Comparison of ENCODE assay signal across 8 mouse cellular contexts in genomic region chr7:74011976-74012857, GRCm38 (mm10). TPM values are rescaled to one million over a fixed set of nuclear protein-coding genes. Genes with fewer than 3 reads are reported as not detected.
A peak's percentile ranks its signal among the peaks of the same experiment; 100 is the strongest.
DNase-seq lines count a peak whose midpoint lies in the region; ATAC-seq and TF ChIP-seq lines count a peak whose summit lies in the region.
"Had no signal": no experiment of that assay in that cellular context is flagged by ENCODE, and none has a peak within 500 bp of the region (broad histone marks: within the 10 kb centered on the region; RNA-seq: fewer than 3 reads in every experiment).

No protein-coding gene starts in this region.

- peak; percentile 30; the same call in 1 of the 2 replicates for ATAC-seq in lung, embryonic 14.5 days (ENCODE audit: insufficient read depth)
- ATAC-seq in embryonic facial prominence, embryonic 14.5 days (ENCODE audit: low read depth) = 0 out of 2 replicates have a peak, but pooled peaks have one; percentile 2
- peak; percentile 49 for ATAC-seq in hindbrain, embryonic 14.5 days (ENCODE audit: low FRiP score)
- ATAC-seq in midbrain, embryonic 13.5 days = peak; percentile 61

- no peaks in the 10 kb centered on the region for H3K36me3 ChIP-seq in lung, embryonic 14.5 days (ENCODE audit: insufficient read depth)
- H3K36me3 ChIP-seq in embryonic facial prominence, embryonic 14.5 days (ENCODE audit: control insufficient read depth, insufficient read depth, low read length) = no peaks in the 10 kb centered on the region
- no peaks in the 10 kb centered on the region for H3K36me3 ChIP-seq in hindbrain, embryonic 14.5 days (replicated peaks; ENCODE audit: control insufficient read depth, insufficient read depth)
- H3K36me3 ChIP-seq in midbrain, embryonic 13.5 days = no peaks in the 10 kb centered on the region

- no peaks in the 10 kb centered on the region for H3K9me3 ChIP-seq in lung, embryonic 14.5 days (ENCODE audit: low read depth, low read length)
- no peaks in the 10 kb centered on the region for H3K9me3 ChIP-seq in embryonic facial prominence, embryonic 14.5 days (ENCODE audit: control insufficient read depth, low read length)
- H3K9me3 ChIP-seq in hindbrain, embryonic 14.5 days (ENCODE audit: control insufficient read depth, low read length) = no peaks in the 10 kb centered on the region
- no peaks in the 10 kb centered on the region for H3K9me3 ChIP-seq in midbrain, embryonic 13.5 days

- no peak for TF ChIP-seq CTCF in lung, embryonic 14.5 days (IDR thresholded peaks at IDR 0.05; ENCODE audit: low read depth)

- 4% methylated on average over 43 of the region's 43 CpGs for WGBS in lung, embryonic 14.5 days
- WGBS in embryonic facial prominence, embryonic 14.5 days = 5% methylated on average over 28 of the region's 43 CpGs
- WGBS in hindbrain, embryonic 14.5 days = 3% methylated on average over 43 of the region's 43 CpGs
- 3% methylated on average over 43 of the region's 43 CpGs for WGBS in midbrain, embryonic 13.5 days

- peak; percentile 52 for DNase-seq in lung, embryonic 14.5 days
- DNase-seq in lung, postnatal 36 days = no peak
- peak; percentile 26 for DNase-seq in embryonic facial prominence, embryonic 14.5 days (ENCODE audit: low spot score)
- no peak for DNase-seq in hindbrain, embryonic 14.5 days (ENCODE audit: low spot score)
- DNase-seq in T-cell, adult 2 months (ENCODE audit: low spot score) = no peak
- no peak for DNase-seq in layer of hippocampus, adult 8-10 months (ENCODE audit: low spot score in 2 of 2)

- peaks cover 2% of the 10 kb centered on the region; the same call in 1 of the 2 replicates for H3K4me1 ChIP-seq in lung, embryonic 14.5 days (ENCODE audit: insufficient read depth)
- peaks cover 3% of the 10 kb centered on the region; the same call in 1 of the 2 replicates for H3K4me1 ChIP-seq in embryonic facial prominence, embryonic 14.5 days (ENCODE audit: control insufficient read depth, insufficient read depth, low read length)
- peaks cover 42% of the 10 kb centered on the region for H3K4me1 ChIP-seq in hindbrain, embryonic 14.5 days (replicated peaks; ENCODE audit: control insufficient read depth, insufficient read depth, low read length)
- peaks cover 56% of the 10 kb centered on the region for H3K4me1 ChIP-seq in midbrain, embryonic 13.5 days (replicated peaks)

- H3K4me3 ChIP-seq in lung, embryonic 14.5 days (ENCODE audit: low read depth, low read length) = peak overlapping the region; percentile 78
- peak overlapping the region; percentile 82 for H3K4me3 ChIP-seq in embryonic facial prominence, embryonic 14.5 days (ENCODE audit: low read depth, low read length)
- peak overlapping the region; percentile 98 for H3K4me3 ChIP-seq in hindbrain, embryonic 14.5 days (replicated peaks; ENCODE audit: low read length)
- peak overlapping the region; percentile 91 for H3K4me3 ChIP-seq in midbrain, embryonic 13.5 days (replicated peaks)
- H3K4me3 ChIP-seq: myocyte had no signal

- H3K27ac ChIP-seq in lung, embryonic 14.5 days (ENCODE audit: low read depth) = peak overlapping the region; percentile 82; the same call in 1 of the 2 replicates
- peak overlapping the region; percentile 82 for H3K27ac ChIP-seq in embryonic facial prominence, embryonic 14.5 days (replicated peaks; ENCODE audit: low read depth, low read length)
- H3K27ac ChIP-seq in hindbrain, embryonic 14.5 days = peak overlapping the region; percentile 99
- peak overlapping the region; percentile 99 for H3K27ac ChIP-seq in midbrain, embryonic 13.5 days

- H3K9ac ChIP-seq in lung, embryonic 14.5 days = peak overlapping the region; percentile 81
- peak overlapping the region; percentile 89 for H3K9ac ChIP-seq in embryonic facial prominence, embryonic 14.5 days (ENCODE audit: low read depth, low read length)
- H3K9ac ChIP-seq in hindbrain, embryonic 14.5 days = peak overlapping the region; percentile 100
- peak overlapping the region; percentile 99 for H3K9ac ChIP-seq in midbrain, embryonic 13.5 days (replicated peaks)

- H3K27me3 ChIP-seq in lung, embryonic 14.5 days (ENCODE audit: insufficient read depth, low read length) = no peaks in the 10 kb centered on the region; the same call in 1 of the 2 replicates
- H3K27me3 ChIP-seq in embryonic facial prominence, embryonic 14.5 days (replicated peaks; ENCODE audit: control insufficient read depth, insufficient read depth, low read length) = no peaks in the 10 kb centered on the region
- H3K27me3 ChIP-seq in hindbrain, embryonic 14.5 days (ENCODE audit: control insufficient read depth, insufficient read depth, low read length) = no peaks in the 10 kb centered on the region
- peaks cover 5% of the 10 kb centered on the region; the same call in 1 of the 2 replicates for H3K27me3 ChIP-seq in midbrain, embryonic 13.5 days

- H3K4me2 ChIP-seq in lung, embryonic 14.5 days = peak overlapping the region; percentile 93
- H3K4me2 ChIP-seq in embryonic facial prominence, embryonic 14.5 days (ENCODE audit: low read depth, low read length) = peak overlapping the region; percentile 92
- H3K4me2 ChIP-seq in hindbrain, embryonic 14.5 days (replicated peaks) = peak overlapping the region; percentile 82
- peak overlapping the region; percentile 80 for H3K4me2 ChIP-seq in midbrain, embryonic 13.5 days (replicated peaks)

RNA-seq across cellular contexts. Expression of gene St8sia2, which starts 1.3 kb away (rescaled TPM):
- 17.2 and 19.0 TPM in 2 replicates for polyA plus RNA-seq in lung, embryonic 14.5 days (2014; fragmentation: Nextera tagmentation; extraction: Ambion mirVana)
- polyA plus RNA-seq in embryonic facial prominence, embryonic 14.5 days (2014; fragmentation: Nextera tagmentation; extraction: Ambion mirVana) = 17.7 and 20.1 TPM in 2 replicates
- 104 and 111 TPM in 2 replicates for polyA plus RNA-seq in hindbrain, embryonic 14.5 days (2014; fragmentation: Nextera tagmentation; extraction: Ambion mirVana)
- 81.0 and 85.6 TPM in 2 replicates for polyA plus RNA-seq in midbrain, embryonic 13.5 days (2015; fragmentation: Nextera tagmentation; extraction: Ambion mirVana)
- total RNA-seq in layer of hippocampus, adult 8-10 months (2022) = 1 to 10 TPM; 1.4 to 2.3 (median 2.1) TPM

Comparison
In these comparisons a context has a peak if more than half of its experiments do, and no peak if none do; other contexts are left out.
1. DNase-seq: peak in lung, embryonic 14.5 days (single experiment) and embryonic facial prominence, embryonic 14.5 days (single experiment); none in lung, postnatal 36 days (single experiment), hindbrain, embryonic 14.5 days (single experiment), T-cell, adult 2 months (single experiment) and layer of hippocampus, adult 8-10 months (0 of 2).
2. ATAC-seq: peak in every context shown above with its lines; median percentile 61 in midbrain, embryonic 13.5 days; 49 in hindbrain, embryonic 14.5 days; 30 in lung, embryonic 14.5 days; 2 in embryonic facial prominence, embryonic 14.5 days.
3. Peak in every context shown above with its lines, with median percentiles within 50 percentile points of each other: H3K27ac ChIP-seq, H3K4me2 ChIP-seq, H3K4me3 ChIP-seq and H3K9ac ChIP-seq.